Mouse (Mus musculus): ENCODE measurements around the gene Wdr81. TPM values are rescaled to one million over a fixed set of nuclear protein-coding genes. Genes with fewer than 3 reads are reported as not detected.

The Wdr81 gene
- polyA plus RNA-seq, 1 experiment from 2014 or later: 9.5 TPM

DNA sequence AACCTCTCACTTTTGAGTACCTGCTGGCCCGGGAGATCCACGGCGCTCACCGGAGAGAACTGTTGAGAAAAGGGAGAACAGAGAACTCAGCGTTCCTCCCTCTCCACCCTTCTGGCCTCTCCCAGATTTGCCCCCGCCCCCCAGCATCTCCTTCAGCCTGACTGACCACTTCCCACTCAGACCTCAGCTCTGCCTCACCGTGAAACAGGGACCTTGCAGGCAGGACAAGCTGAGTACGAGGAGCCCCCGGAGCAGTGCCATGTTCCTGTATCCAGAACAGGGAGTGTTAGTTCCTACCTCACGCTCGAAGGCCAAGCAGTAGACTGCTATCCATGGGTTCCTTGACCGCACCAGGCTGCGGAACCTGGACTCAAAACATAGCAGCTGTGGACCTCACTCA, 16.3 kb downstream of the Wdr81 start:
- Histone ChIP-seq H3K36me3 (replicated peaks; ENCODE audit: insufficient read depth, low read length) (peaks cover 36% of the 10 kb centered on the region), H3K27ac (ENCODE audit: low read depth) (peak overlapping the region; percentile 95), H3K4me3 (ENCODE audit: low read depth, low read length) (peak overlapping the region; percentile 47), H3K4me2 (ENCODE audit: low read depth, low read length) (peak overlapping the region; percentile 65), H3K4me1 (ENCODE audit: insufficient read depth) (peaks cover 23% of the 10 kb centered on the region), H3K9me3 (ENCODE audit: low read length) (peaks cover 4% of the 10 kb centered on the region; the same call in 1 of the 2 replicates), H3K9ac (replicated peaks) (peak overlapping the region; percentile 70), H3K27me3 (ENCODE audit: insufficient read depth, low read length) (no peaks in the 10 kb centered on the region)
- no peak for ATAC-seq
- 57% methylated on average over 13 of the region's 13 CpGs for WGBS (ENCODE audit: insufficient replicate concordance)
- no peak for DNase-seq
- no peak for TF ChIP-seq CTCF (IDR thresholded peaks at IDR 0.05; ENCODE audit: low read depth)
- TF ChIP-seq EP300 (IDR thresholded peaks at IDR 0.05; ENCODE audit: low read depth): no peak

DNA sequence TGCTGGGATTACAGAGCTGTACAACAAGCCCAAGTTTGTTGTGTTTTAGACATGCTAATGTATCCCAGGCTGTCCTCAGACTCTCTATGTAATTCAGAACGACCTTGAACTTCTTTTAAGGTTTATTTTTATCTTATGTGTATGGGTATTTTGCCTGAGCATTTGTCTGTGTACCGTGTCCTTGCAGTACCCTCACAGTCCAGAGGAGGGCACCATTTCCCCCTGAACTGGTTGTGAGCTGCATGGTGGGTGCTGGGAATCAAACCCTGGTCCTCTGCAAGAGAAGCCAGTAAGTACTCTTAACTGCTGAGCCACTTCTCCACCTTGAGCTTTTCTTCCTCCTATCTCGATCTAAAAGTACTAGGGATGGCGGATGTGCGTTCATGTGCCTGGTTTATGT, 20.4 kb downstream of the Wdr81 start:
- TF ChIP-seq EP300 (IDR thresholded peaks at IDR 0.05; ENCODE audit: low read depth): no peak
- peak; percentile 64 for TF ChIP-seq CTCF (IDR thresholded peaks at IDR 0.05; ENCODE audit: low read depth)
- no peak overlapping the region for H3K27ac ChIP-seq (ENCODE audit: low read depth)
- WGBS (ENCODE audit: insufficient replicate concordance): 86% methylated on average over 5 of the region's 5 CpGs

DNA sequence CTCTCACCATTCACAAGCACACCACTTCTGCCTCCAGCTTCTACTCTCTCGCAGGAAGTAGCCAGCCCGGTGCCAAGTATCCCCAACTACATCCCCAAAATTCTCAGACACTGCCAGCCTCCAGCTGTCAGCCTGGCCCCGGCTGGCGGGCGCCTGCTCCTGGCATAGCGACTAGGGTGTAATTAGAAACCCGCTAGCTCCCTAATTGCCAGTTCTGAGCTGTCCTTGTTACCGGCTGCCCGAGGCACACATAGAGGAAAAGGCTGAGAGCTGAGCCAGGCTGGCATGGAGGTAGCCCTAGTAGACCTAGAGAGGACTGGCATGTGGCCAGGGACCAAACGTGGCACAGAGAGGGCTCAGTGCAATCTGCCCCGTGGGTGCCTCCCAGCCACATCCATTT, 23.2 kb downstream of the Wdr81 start:
- H3K27ac ChIP-seq (ENCODE audit: low read depth): no peak overlapping the region
- H3K4me1 ChIP-seq (ENCODE audit: insufficient read depth): peaks cover 3% of the 10 kb centered on the region; the same call in 1 of the 2 replicates
- no peak overlapping the region for H3K9ac ChIP-seq (replicated peaks)
- TF ChIP-seq CTCF (IDR thresholded peaks at IDR 0.05; ENCODE audit: low read depth) (no peak), EP300 (IDR thresholded peaks at IDR 0.05; ENCODE audit: low read depth) (no peak)
- H3K36me3 ChIP-seq (replicated peaks; ENCODE audit: insufficient read depth, low read length): peaks cover 26% of the 10 kb centered on the region; the same call in 1 of the 2 replicates
- H3K27me3 ChIP-seq (ENCODE audit: insufficient read depth, low read length): no peaks in the 10 kb centered on the region
- no peak for ATAC-seq
- no peak for DNase-seq
- H3K9me3 ChIP-seq (ENCODE audit: low read length): peaks cover 4% of the 10 kb centered on the region; the same call in 1 of the 2 replicates
- no peak overlapping the region for H3K4me3 ChIP-seq (ENCODE audit: low read depth, low read length)
- no peak overlapping the region for H3K4me2 ChIP-seq (ENCODE audit: low read depth, low read length)
- 83% methylated on average over 11 of the region's 11 CpGs for WGBS (ENCODE audit: insufficient replicate concordance)

More for the DNA sequence above, 20.4 kb downstream of the Wdr81 start:
- H3K36me3 ChIP-seq (replicated peaks; ENCODE audit: insufficient read depth, low read length): peaks cover 26% of the 10 kb centered on the region; the same call in 1 of the 2 replicates
- H3K4me1 ChIP-seq (ENCODE audit: insufficient read depth): peaks cover 3% of the 10 kb centered on the region; the same call in 1 of the 2 replicates
- H3K9me3 ChIP-seq (ENCODE audit: low read length): peaks cover 4% of the 10 kb centered on the region; the same call in 1 of the 2 replicates
- H3K4me3 ChIP-seq (ENCODE audit: low read depth, low read length): no peak overlapping the region
- no peak overlapping the region for H3K9ac ChIP-seq (replicated peaks)
- H3K4me2 ChIP-seq (ENCODE audit: low read depth, low read length): no peak overlapping the region
- DNase-seq (no peak), ATAC-seq (no peak)
- no peaks in the 10 kb centered on the region for H3K27me3 ChIP-seq (ENCODE audit: insufficient read depth, low read length)

DNA sequence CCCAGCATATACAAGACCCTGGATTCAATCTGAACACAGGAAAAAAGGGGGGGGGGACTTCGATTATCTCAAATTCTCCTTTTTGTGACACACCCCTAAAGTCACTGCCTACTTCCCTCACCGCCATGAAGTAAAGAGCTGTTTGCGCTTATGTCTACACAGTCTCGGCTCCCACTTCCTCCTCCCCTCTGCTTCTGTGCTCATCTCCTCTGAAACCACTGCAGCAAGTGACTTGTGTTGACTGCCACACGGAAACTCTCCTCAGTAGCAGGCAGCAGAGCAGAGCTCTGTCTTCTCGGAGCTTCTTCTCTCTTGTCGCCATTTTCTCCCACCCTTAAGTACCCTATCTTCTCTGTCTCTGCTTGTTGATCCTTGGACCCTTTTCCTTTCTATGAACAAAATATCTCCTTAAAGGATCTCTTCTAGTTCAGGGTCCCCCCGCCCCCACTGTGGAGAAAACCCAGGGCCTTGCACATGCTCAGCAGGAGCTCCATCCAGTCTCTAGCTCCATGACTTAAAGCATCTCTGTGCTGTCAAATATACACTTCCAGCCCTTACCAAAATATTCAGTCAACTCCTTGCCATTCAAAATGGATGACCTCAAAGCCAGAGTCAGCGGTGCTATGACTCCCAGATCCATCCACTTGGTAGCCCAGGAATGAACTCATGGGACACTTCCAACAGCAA, 25.4 kb downstream of the Wdr81 start:
- TF ChIP-seq EP300 (IDR thresholded peaks at IDR 0.05; ENCODE audit: low read depth) (no peak), CTCF (IDR thresholded peaks at IDR 0.05; ENCODE audit: low read depth) (no peak)
- Histone ChIP-seq H3K4me2 (ENCODE audit: low read depth, low read length) (no peak overlapping the region), H3K27me3 (ENCODE audit: insufficient read depth, low read length) (no peaks in the 10 kb centered on the region), H3K36me3 (replicated peaks; ENCODE audit: insufficient read depth, low read length) (peaks cover 16% of the 10 kb centered on the region; the same call in 1 of the 2 replicates), H3K9me3 (ENCODE audit: low read length) (peaks cover 1% of the 10 kb centered on the region; the same call in 1 of the 2 replicates), H3K27ac (ENCODE audit: low read depth) (peak overlapping the region; percentile 53), H3K9ac (replicated peaks) (no peak overlapping the region), H3K4me3 (ENCODE audit: low read depth, low read length) (no peak overlapping the region), H3K4me1 (ENCODE audit: insufficient read depth) (no peaks in the 10 kb centered on the region; the same call in 1 of the 2 replicates)
- DNase-seq (no peak), ATAC-seq (peak; percentile 19; the same call in 1 of the 2 replicates)
- WGBS (ENCODE audit: insufficient replicate concordance): 33% methylated on average over 9 of the region's 9 CpGs

DNA sequence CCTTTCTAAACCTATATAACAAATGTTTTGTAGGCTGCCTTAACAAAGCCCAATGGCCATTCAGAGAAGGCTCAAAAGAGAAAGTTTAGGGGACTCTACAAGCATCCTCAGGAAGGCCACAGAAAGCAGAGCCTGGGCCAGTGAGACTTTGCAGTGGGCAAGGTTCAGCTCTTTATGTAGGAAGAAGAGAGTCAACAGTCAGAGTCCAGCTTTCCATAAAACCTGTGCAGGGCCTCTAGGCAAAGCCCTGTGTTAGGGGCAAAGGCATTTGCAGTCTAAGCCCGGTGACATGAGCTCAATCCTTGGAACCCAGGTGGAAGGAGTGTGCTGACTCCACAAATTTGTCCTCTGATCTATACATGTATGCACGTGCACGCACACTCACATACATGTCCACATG, 30.1 kb downstream of the Wdr81 start:
- H3K27ac ChIP-seq (ENCODE audit: low read depth): peak overlapping the region; percentile 35; the same call in 1 of the 2 replicates
- 74% methylated on average over 3 of the region's 3 CpGs for WGBS (ENCODE audit: insufficient replicate concordance)
- no peaks in the 10 kb centered on the region for H3K36me3 ChIP-seq (replicated peaks; ENCODE audit: insufficient read depth, low read length)
- DNase-seq: no peak
- ATAC-seq: peak; percentile 31; the same call in 1 of the 2 replicates
- H3K9ac ChIP-seq (replicated peaks): no peak overlapping the region
- TF ChIP-seq EP300 (IDR thresholded peaks at IDR 0.05; ENCODE audit: low read depth): no peak
- no peak for TF ChIP-seq CTCF (IDR thresholded peaks at IDR 0.05; ENCODE audit: low read depth)
- H3K4me1 ChIP-seq (ENCODE audit: insufficient read depth): no peaks in the 10 kb centered on the region; the same call in 1 of the 2 replicates
- no peaks in the 10 kb centered on the region for H3K27me3 ChIP-seq (ENCODE audit: insufficient read depth, low read length)
- H3K4me2 ChIP-seq (ENCODE audit: low read depth, low read length): no peak overlapping the region
- no peak overlapping the region for H3K4me3 ChIP-seq (ENCODE audit: low read depth, low read length)
- no peaks in the 10 kb centered on the region for H3K9me3 ChIP-seq (ENCODE audit: low read length)

DNA sequence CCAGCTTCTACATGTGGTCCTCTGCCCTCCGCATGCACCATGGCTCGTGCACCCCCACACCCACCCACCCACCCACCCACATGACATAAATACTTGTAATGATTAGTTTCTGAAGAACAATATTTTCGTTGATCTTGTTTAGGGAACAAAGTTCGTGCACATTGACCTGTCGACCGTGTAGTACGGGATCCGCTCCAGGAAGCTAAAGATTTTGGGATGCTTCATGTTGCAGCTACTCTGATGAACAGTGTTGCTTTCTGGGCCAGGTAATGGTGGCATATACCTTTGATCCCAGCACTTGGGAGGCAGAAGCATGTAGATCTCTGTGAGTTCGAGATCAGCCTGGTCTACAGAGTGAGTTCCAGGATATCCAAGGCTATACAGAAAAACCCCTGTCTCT, 30.5 kb downstream of the Wdr81 start:
- Histone ChIP-seq H3K4me1 (ENCODE audit: insufficient read depth) (no peaks in the 10 kb centered on the region; the same call in 1 of the 2 replicates), H3K27me3 (ENCODE audit: insufficient read depth, low read length) (no peaks in the 10 kb centered on the region), H3K9ac (replicated peaks) (no peak overlapping the region), H3K9me3 (ENCODE audit: low read length) (no peaks in the 10 kb centered on the region), H3K27ac (ENCODE audit: low read depth) (peak overlapping the region; percentile 84), H3K4me2 (ENCODE audit: low read depth, low read length) (no peak overlapping the region), H3K4me3 (ENCODE audit: low read depth, low read length) (no peak overlapping the region), H3K36me3 (replicated peaks; ENCODE audit: insufficient read depth, low read length) (no peaks in the 10 kb centered on the region)
- TF ChIP-seq CTCF (IDR thresholded peaks at IDR 0.05; ENCODE audit: low read depth): no peak
- no peak for TF ChIP-seq EP300 (IDR thresholded peaks at IDR 0.05; ENCODE audit: low read depth)
- ATAC-seq: peak; percentile 59
- no peak for DNase-seq
- 62% methylated on average over 9 of the region's 9 CpGs for WGBS (ENCODE audit: insufficient replicate concordance)
